Mouse (Mus musculus) kidney, embryonic 14.5 days (tissue): ENCODE data around the gene Gm49337. TPM values are rescaled to one million over a fixed set of nuclear protein-coding genes. Genes with fewer than 3 reads are reported as not detected.

Experiments used
- ATAC-seq: fragments of 200-750 bp; cut with Nextera tagmentation; 2 replicates; pipeline ENCODE4 v1.8.0; 2017; ENCODE audit warnings: moderate number of reproducible peaks, mild to moderate bottlenecking, moderate TSS enrichment, moderate library complexity; ENCODE audit not compliant: low FRiP score, low TSS enrichment
- H3K27ac ChIP-seq: fragments of 300-500 bp; sonication (generic); 2 replicates; pipeline ENCODE4 v1.5.1; 2014; ENCODE audit warnings: low read depth, mild to moderate bottlenecking, low read length, moderate library complexity, mixed read lengths
- H3K27me3 ChIP-seq: fragments of 300-500 bp; sonication (generic); 2 replicates; pipeline ENCODE4 v1.6.1; 2014; ENCODE audit warnings: mild to moderate bottlenecking, low read length; ENCODE audit not compliant: control insufficient read depth, insufficient read depth
- H3K36me3 ChIP-seq: fragments of 300-500 bp; sonication (generic); 2 replicates; pipeline ENCODE4 v1.6.1; 2014; ENCODE audit warnings: low read length, mixed read lengths; ENCODE audit not compliant: control insufficient read depth, insufficient read depth
- H3K4me1 ChIP-seq: fragments of 300-500 bp; sonication (generic); 2 replicates; pipeline ENCODE4 v1.6.1; 2014; ENCODE audit warnings: low read length, mixed read lengths; ENCODE audit not compliant: control insufficient read depth, insufficient read depth
- H3K4me2 ChIP-seq: fragments of 300-500 bp; sonication (generic); replicated peaks from 2 replicates; pipeline ENCODE4 v1.6.1; 2014; ENCODE audit warnings: low read depth, mild to moderate bottlenecking, low read length
- H3K4me3 ChIP-seq: fragments of 300-500 bp; sonication (generic); 2 replicates; pipeline ENCODE4 v1.5.1; 2014; ENCODE audit warnings: mild to moderate bottlenecking, low read length
- H3K9ac ChIP-seq: fragments of 300-500 bp; sonication (generic); 2 replicates; pipeline ENCODE4 v1.6.1; 2014; ENCODE audit warnings: low read depth, mild to moderate bottlenecking, low read length, moderate library complexity
- H3K9me3 ChIP-seq: fragments of 300-500 bp; sonication (generic); 2 replicates; pipeline ENCODE4 v1.6.1; 2016; ENCODE audit warnings: low read length; ENCODE audit not compliant: control insufficient read depth
- WGBS: fragments of 180-500 bp; shearing (Covaris S2); extraction: QIAGEN DNeasy Blood & Tissue Kit; methylation state at CpG from one replicate; pipeline ENCODE4 v1.1.7; 2014; 5-methylcytosine and 5-hydroxymethylcytosine counted together
- polyA plus RNA-seq: library from polyadenylated mRNA; unstranded; fragments of >200 nt; fragmentation: Nextera tagmentation; extraction: Ambion mirVana; gene quantifications from 2 replicates; pipeline ENCODE4 v1.2.1, GENCODE M21; 2014

Gm49337 gene
- polyA plus RNA-seq, 1 experiment from 2014 or later = not detected

DNA sequence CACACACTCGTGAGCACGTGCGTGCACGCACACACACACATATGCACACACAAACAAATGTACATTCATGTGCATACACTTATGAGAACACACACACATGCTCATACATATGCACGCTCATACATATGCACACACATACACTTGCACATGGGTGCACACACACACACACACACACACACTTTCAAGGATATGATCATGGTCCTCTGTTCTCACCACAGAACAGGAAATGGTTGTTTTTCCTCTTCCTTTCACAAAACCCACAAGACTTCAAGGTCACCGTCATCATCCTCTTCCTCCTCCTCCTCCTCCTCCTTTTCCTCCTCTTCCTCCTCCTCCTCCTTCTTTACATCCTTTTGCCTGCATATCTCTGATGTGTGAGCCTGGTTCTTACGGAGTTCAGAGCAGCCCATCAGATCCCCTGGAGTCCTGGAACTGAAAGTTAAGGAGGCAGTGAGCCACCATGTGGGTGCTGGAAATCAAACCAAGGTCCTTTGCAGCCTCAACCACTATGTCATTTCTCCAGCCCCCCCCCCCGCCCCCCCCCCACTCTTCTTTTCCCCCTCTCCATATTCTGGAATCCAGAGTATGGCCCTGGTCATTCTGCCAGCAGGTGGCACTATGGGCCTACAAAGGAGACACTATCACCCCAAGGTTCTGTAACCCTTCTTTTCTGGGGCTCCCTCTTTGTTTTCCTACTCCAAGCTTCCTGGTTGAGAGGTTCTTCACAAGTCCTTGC is 4.4 kb upstream of the Gm49337 start:
- Histone ChIP-seq H3K27me3 (no peaks in the 10 kb centered on the region), H3K4me3 (no peak overlapping the region), H3K4me2 (no peak overlapping the region), H3K9me3 (no peaks in the 10 kb centered on the region), H3K9ac (no peak overlapping the region), H3K27ac (no peak overlapping the region), H3K36me3 (no peaks in the 10 kb centered on the region), H3K4me1 (peaks cover 8% of the 10 kb centered on the region; the same call in 1 of the 2 replicates)
- 85% methylated on average over 7 of the region's 8 CpGs for WGBS
- ATAC-seq = peak; percentile 53

DNA sequence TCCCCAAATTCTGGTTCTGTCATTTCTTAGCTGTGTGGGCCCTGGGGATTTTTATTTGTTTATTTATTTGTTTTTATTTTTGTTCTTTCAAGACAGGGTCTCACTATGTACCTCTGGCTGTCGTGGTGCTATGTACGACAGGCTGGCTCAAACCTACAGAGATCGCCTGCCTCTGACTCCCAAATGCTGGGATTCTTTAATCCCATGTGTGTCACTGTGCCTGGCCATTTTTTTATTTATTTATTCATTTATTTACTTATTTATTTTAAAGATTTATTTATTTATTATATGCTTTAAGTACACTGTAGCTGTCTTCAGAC is 3.9 kb upstream of the Gm49337 start:
- H3K9ac ChIP-seq = no peak overlapping the region
- H3K4me2 ChIP-seq = no peak overlapping the region
- H3K9me3 ChIP-seq = no peaks in the 10 kb centered on the region
- 72% methylated on average over 3 of the region's 3 CpGs for WGBS
- no peak overlapping the region for H3K4me3 ChIP-seq
- no peaks in the 10 kb centered on the region for H3K27me3 ChIP-seq
- H3K27ac ChIP-seq = no peak overlapping the region
- peaks cover 8% of the 10 kb centered on the region; the same call in 1 of the 2 replicates for H3K4me1 ChIP-seq
- H3K36me3 ChIP-seq = no peaks in the 10 kb centered on the region
- peak; percentile 47 for ATAC-seq

DNA sequence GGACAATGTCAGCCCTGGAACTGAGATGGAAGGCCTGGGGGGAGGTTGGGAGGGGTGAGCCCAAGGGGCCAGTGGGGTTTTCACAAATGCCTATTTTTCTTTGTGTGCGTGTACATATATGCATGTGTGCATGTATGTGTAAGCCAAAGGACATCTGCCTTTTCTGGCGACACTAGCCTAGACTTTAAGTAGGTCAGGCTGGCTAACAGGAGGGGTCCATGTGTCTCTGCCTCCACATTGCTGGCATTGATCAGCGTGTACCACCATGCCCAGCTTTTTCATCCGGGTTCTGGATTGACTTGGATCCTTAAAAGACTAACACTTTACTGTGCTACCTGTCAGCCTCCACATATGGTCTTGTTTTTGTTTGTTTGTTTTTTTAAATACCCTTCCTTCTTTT is 568 bp downstream of the Gm49337 start:
- ATAC-seq = no peak

DNA sequence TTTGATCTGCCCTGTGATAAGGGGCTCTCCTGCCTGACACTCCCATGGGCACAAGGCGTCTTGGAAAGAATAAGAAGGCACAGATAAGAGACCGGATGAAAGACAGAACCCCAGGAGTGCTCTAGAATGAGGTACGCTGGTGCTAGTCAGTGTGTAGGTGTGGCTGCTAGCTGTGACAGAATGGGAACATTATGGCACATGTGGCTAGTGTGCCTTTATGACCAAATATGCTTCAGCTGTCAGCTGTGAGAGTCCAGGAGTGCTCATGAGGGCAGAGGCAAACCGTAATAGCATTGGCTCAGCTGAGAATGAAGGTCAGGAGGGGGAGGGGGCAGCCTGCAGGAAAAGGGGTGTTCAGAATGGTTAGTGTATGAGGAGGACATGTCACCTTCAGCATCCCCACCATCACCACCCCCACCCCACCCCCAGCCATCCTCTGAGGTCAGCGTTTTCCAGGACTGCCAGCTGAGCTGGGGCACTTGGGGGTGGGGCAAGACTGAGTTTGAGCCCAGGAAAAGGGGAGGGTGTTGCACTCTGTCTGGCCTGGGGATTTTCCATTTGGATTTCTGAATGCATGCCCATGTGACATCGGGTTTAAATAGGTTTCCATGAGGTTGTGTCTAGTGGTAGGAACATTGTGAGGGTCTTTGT is 1.4 kb downstream of the Gm49337 start:
- Histone ChIP-seq H3K27ac (no peak overlapping the region), H3K4me2 (no peak overlapping the region), H3K36me3 (no peaks in the 10 kb centered on the region), H3K9me3 (no peaks in the 10 kb centered on the region), H3K9ac (no peak overlapping the region), H3K4me3 (no peak overlapping the region), H3K27me3 (no peaks in the 10 kb centered on the region), H3K4me1 (peaks cover 21% of the 10 kb centered on the region)
- ATAC-seq = no peak
- WGBS = 51% methylated on average over 6 of the region's 6 CpGs

More for the DNA sequence above, 568 bp downstream of the Gm49337 start:
- no peaks in the 10 kb centered on the region for H3K27me3 ChIP-seq
- H3K36me3 ChIP-seq = no peaks in the 10 kb centered on the region
- H3K9me3 ChIP-seq = no peaks in the 10 kb centered on the region
- 85% methylated on average over 4 of the region's 4 CpGs for WGBS
- no peak overlapping the region for H3K4me2 ChIP-seq
- no peak overlapping the region for H3K27ac ChIP-seq
- H3K4me1 ChIP-seq = peaks cover 21% of the 10 kb centered on the region
- H3K9ac ChIP-seq = no peak overlapping the region
- no peak overlapping the region for H3K4me3 ChIP-seq

DNA sequence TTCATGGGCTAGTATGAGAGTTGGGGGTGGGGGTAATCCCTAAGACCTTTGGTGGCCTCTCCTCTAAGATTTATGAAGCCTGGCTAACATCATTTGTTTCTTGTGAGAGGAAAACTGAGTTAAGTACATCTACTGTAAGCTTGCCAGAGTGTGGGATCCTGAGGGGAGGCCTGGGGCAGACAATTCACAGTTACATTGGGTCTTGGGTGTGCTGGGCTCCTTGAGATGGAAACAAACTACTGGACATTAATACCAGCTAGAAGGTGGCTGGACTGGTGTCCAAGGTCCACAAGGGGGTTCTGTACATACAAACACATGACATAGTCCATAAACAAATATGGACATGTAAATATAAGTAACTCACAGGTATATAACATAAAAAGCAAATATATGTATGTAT is 2.0 kb downstream of the Gm49337 start:
- Histone ChIP-seq H3K9ac (no peak overlapping the region), H3K36me3 (no peaks in the 10 kb centered on the region), H3K9me3 (no peaks in the 10 kb centered on the region), H3K4me3 (no peak overlapping the region), H3K4me1 (peaks cover 21% of the 10 kb centered on the region), H3K27ac (no peak overlapping the region; the same call in 1 of the 2 replicates), H3K27me3 (no peaks in the 10 kb centered on the region), H3K4me2 (no peak overlapping the region)
- no peak for ATAC-seq

DNA sequence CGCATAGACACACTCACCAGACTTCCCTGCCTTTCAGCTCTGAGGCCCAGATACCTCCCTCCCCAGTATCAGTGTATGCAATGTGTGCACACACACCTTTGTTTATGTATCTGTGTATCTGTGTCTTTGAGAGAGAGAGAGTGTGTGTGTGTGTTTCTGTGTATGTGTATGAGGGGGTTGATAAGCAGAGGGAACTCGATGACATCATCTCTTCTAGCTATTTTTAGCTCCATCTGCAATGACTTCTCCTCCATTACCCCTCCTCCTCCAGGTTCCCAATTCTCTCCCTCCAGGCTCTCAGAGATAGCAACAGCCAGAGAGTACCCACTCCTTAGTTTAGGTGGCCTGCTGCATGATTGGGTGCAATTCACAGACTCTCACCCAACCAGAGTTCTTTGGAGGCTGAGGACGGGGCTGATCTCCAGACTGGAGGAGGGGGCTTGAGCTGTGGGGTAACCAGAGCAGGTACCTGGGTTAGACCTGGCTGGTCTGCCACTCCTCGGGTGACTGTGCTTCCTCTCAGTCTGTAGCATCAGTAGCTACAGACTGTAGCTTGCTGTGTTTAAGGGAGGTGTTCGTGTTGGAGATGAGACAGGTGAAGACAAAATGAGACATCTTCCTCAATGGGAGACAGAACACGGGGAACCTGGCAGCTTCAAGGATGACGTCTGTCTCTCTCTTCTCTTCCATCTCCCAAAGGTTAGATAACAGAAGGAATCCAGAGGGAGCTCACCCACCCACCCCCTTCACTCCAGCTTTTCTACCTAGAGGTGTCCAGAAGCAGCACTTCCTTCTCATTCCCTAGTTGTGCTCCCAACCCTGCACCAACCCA is 2.7 kb downstream of the Gm49337 start:
- H3K27ac ChIP-seq = peak overlapping the region; percentile 92
- peak; percentile 20 for ATAC-seq

DNA sequence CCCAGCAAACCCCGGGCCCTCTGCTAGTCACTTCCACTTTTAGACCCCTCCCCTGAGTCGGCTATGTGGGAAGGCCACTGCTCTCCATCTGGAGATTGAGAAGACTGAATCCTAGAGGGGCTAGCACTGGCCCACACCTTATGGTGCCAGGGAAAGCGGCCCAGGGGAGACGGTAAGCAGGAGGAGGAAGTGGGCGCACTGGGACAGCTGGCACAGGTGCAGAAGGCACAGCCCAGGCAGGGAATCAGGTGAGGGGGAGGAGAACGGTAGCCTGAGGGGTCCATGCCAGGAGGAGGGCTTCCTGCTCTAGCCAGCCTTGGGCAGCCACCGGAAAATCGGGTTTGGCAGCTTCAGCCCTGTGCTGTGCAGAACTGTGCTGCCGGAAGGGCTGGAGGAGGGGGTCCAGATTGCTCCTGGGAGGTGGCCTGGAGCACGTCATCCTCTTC is 3.4 kb downstream of the Gm49337 start:
- Histone ChIP-seq H3K36me3 (no peaks in the 10 kb centered on the region), H3K27me3 (no peaks in the 10 kb centered on the region), H3K4me3 (peak overlapping the region; percentile 24), H3K9ac (peak overlapping the region; percentile 44), H3K4me2 (peak overlapping the region; percentile 34), H3K4me1 (peaks cover 22% of the 10 kb centered on the region), H3K9me3 (no peaks in the 10 kb centered on the region), H3K27ac (peak overlapping the region; percentile 92)
- 25% methylated on average over 10 of the region's 10 CpGs for WGBS
- ATAC-seq = peak; percentile 81

More for the DNA sequence above, 2.7 kb downstream of the Gm49337 start:
- Histone ChIP-seq H3K36me3 (no peaks in the 10 kb centered on the region), H3K4me1 (peaks cover 21% of the 10 kb centered on the region), H3K9me3 (no peaks in the 10 kb centered on the region), H3K9ac (peak overlapping the region; percentile 44), H3K27me3 (no peaks in the 10 kb centered on the region), H3K4me2 (peak overlapping the region; percentile 34), H3K4me3 (peak overlapping the region; percentile 24)
- 66% methylated on average over 7 of the region's 7 CpGs for WGBS

DNA sequence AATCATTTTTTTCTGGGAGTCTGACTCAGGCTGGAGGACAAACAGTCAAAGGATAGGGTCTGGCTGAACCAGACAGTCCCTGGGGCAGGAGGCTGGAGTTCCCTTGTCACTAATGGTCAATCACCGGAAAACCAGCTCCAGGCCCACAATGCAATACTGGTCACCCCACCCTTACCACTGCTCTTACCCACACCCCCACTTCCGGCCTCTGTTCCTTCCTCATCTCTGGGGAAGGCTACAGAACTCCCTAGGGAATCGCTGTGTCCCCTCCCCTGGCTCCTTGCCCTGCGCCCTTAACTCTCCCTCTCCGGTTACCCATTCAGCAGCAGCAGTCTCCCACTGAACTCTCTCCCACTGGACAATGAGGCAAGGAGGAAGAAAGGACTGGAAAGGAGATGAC is 4.0 kb downstream of the Gm49337 start:
- ATAC-seq = peak; percentile 57
- peak overlapping the region; percentile 44; the same call in 1 of the 2 replicates for H3K9ac ChIP-seq
- peak overlapping the region; percentile 92 for H3K27ac ChIP-seq
- WGBS = 19% methylated on average over 5 of the region's 5 CpGs
- peak overlapping the region; percentile 34 for H3K4me2 ChIP-seq
- H3K36me3 ChIP-seq = no peaks in the 10 kb centered on the region
- H3K9me3 ChIP-seq = no peaks in the 10 kb centered on the region
- H3K4me1 ChIP-seq = peaks cover 27% of the 10 kb centered on the region
- H3K4me3 ChIP-seq = no peak overlapping the region
- H3K27me3 ChIP-seq = no peaks in the 10 kb centered on the region
